ENCODE assay signal across 7 mouse cellular contexts in genomic region chr1:127677661-127678580, GRCm38 (mm10). TPM values are rescaled to one million over a fixed set of nuclear protein-coding genes. Genes with fewer than 3 reads are reported as not detected.
DNase-seq lines count a peak whose midpoint lies in the region; ATAC-seq and TF ChIP-seq lines count a peak whose summit lies in the region.

No protein-coding gene starts in this region.

- H3K4me1 ChIP-seq in E14TG2a.4 (replicated peaks; ENCODE audit: low read depth, low read length) = peaks cover 19% of the 10 kb centered on the region
- H3K4me1 ChIP-seq in hindbrain, embryonic 10.5 days (replicated peaks) = peaks cover 32% of the 10 kb centered on the region
- H3K4me1 ChIP-seq in limb, embryonic 12.5 days (replicated peaks) = peaks cover 19% of the 10 kb centered on the region
- H3K4me1 ChIP-seq in midbrain, embryonic 12.5 days = peaks cover 28% of the 10 kb centered on the region; the same call in 1 of the 2 replicates

- no peak for TF ChIP-seq CTCF in E14TG2a.4 (conservative IDR thresholded peaks at IDR 0.05; ENCODE audit: low read length)

- ATAC-seq in limb, embryonic 12.5 days (ENCODE audit: insufficient number of reproducible peaks, insufficient read depth, low FRiP score, low TSS enrichment, low read depth) = no peak; the same call in 1 of the 2 replicates
- peak; percentile 76 for ATAC-seq in midbrain, embryonic 12.5 days (ENCODE audit: low FRiP score, low read depth)

- H3K27me3 ChIP-seq in E14TG2a.4 (ENCODE audit: insufficient read depth, low read length) = peaks cover 60% of the 10 kb centered on the region
- peaks cover 69% of the 10 kb centered on the region for H3K27me3 ChIP-seq in hindbrain, embryonic 10.5 days (ENCODE audit: insufficient read depth, poor library complexity, severe bottlenecking)
- peaks cover 80% of the 10 kb centered on the region for H3K27me3 ChIP-seq in limb, embryonic 12.5 days
- H3K27me3 ChIP-seq in midbrain, embryonic 12.5 days = peaks cover 65% of the 10 kb centered on the region

- peak overlapping the region; percentile 96 for H3K4me2 ChIP-seq in limb, embryonic 12.5 days
- H3K4me2 ChIP-seq in midbrain, embryonic 12.5 days (replicated peaks) = peak overlapping the region; percentile 93

- peak; percentile 39 for DNase-seq in R1 (ENCODE audit: low read depth, low spot score)
- DNase-seq in embryo, embryonic 11 days = peak; percentile 50
- DNase-seq in hindbrain, embryonic 10.5 days (ENCODE audit: low spot score) = peak; percentile 58
- DNase-seq in thymus, postnatal 0 days (ENCODE audit: low spot score) = peak; percentile 15

- H3K9me3 ChIP-seq in E14TG2a.4 (ENCODE audit: low read length) = no peaks in the 10 kb centered on the region
- no peaks in the 10 kb centered on the region for H3K9me3 ChIP-seq in hindbrain, embryonic 10.5 days
- no peaks in the 10 kb centered on the region for H3K9me3 ChIP-seq in limb, embryonic 12.5 days
- no peaks in the 10 kb centered on the region for H3K9me3 ChIP-seq in midbrain, embryonic 12.5 days

- peak overlapping the region; percentile 86 for H3K27ac ChIP-seq in hindbrain, embryonic 10.5 days
- H3K27ac ChIP-seq in limb, embryonic 12.5 days = no peak overlapping the region
- H3K27ac ChIP-seq in midbrain, embryonic 12.5 days (replicated peaks) = peak overlapping the region; percentile 83

- 1% methylated on average over 64 of the region's 64 CpGs for WGBS in hindbrain, embryonic 10.5 days
- WGBS in limb, embryonic 12.5 days = 3% methylated on average over 60 of the region's 64 CpGs
- WGBS in midbrain, embryonic 12.5 days = 2% methylated on average over 62 of the region's 64 CpGs

- peak overlapping the region; percentile 78 for H3K4me3 ChIP-seq in E14TG2a.4 (replicated peaks; ENCODE audit: low read length)
- H3K4me3 ChIP-seq in hindbrain, embryonic 10.5 days = peak overlapping the region; percentile 64
- H3K4me3 ChIP-seq in limb, embryonic 12.5 days (replicated peaks) = peak overlapping the region; percentile 55
- peak overlapping the region; percentile 68 for H3K4me3 ChIP-seq in midbrain, embryonic 12.5 days

- peak overlapping the region; percentile 53 for H3K9ac ChIP-seq in limb, embryonic 12.5 days (replicated peaks)
- peak overlapping the region; percentile 78 for H3K9ac ChIP-seq in midbrain, embryonic 12.5 days (replicated peaks)

- H3K36me3 ChIP-seq in E14TG2a.4 (ENCODE audit: insufficient read depth, low read length) = no peaks in the 10 kb centered on the region
- H3K36me3 ChIP-seq in hindbrain, embryonic 10.5 days = no peaks in the 10 kb centered on the region
- H3K36me3 ChIP-seq in limb, embryonic 12.5 days = no peaks in the 10 kb centered on the region
- no peaks in the 10 kb centered on the region for H3K36me3 ChIP-seq in midbrain, embryonic 12.5 days

RNA-seq across cellular contexts. Expression of gene Tmem163, which starts 1.4 kb away (rescaled TPM):
- polyA plus RNA-seq in hindbrain, embryonic 10.5 days (2016; fragmentation: Nextera tagmentation; extraction: Ambion mirVana) = 12.4 and 28.8 TPM in 2 replicates
- polyA plus RNA-seq in limb, embryonic 12.5 days (2016; fragmentation: Nextera tagmentation; extraction: Ambion mirVana) = 6.9 and 11.5 TPM in 2 replicates
- polyA plus RNA-seq in midbrain, embryonic 12.5 days (2016; fragmentation: Nextera tagmentation; extraction: Ambion mirVana) = 55.1 and 55.2 TPM in 2 replicates
- polyA plus RNA-seq in thymus, postnatal 0 days (2015; fragmentation: Nextera tagmentation; extraction: Ambion mirVana) = 0.81 and 0.96 TPM in 2 replicates

RNA-seq across cellular contexts. Expression of gene Acmsd, which starts 51.3 kb away (rescaled TPM):
- 0.27 and 0.35 TPM in 2 replicates for polyA plus RNA-seq in hindbrain, embryonic 10.5 days (2016; fragmentation: Nextera tagmentation; extraction: Ambion mirVana)
- 0.13 and 0.17 TPM in 2 replicates for polyA plus RNA-seq in limb, embryonic 12.5 days (2016; fragmentation: Nextera tagmentation; extraction: Ambion mirVana)
- 0.25 and 0.36 TPM in 2 replicates for polyA plus RNA-seq in midbrain, embryonic 12.5 days (2016; fragmentation: Nextera tagmentation; extraction: Ambion mirVana)
- not detected in 2 replicates for polyA plus RNA-seq in thymus, postnatal 0 days (2015; fragmentation: Nextera tagmentation; extraction: Ambion mirVana)
